In genomic region chr9:99872204-99873115, GRCm38 (mm10) we compare ENCODE assay signal across 12 mouse cellular contexts. TPM values are rescaled to one million over a fixed set of nuclear protein-coding genes. Genes with fewer than 3 reads are reported as not detected.
DNase-seq lines count a peak whose midpoint lies in the region; ATAC-seq lines count a peak whose summit lies in the region.
"Had no signal": no experiment of that assay in that cellular context is flagged by ENCODE, and none has a peak within 500 bp of the region (broad histone marks: within the 10 kb centered on the region; RNA-seq: fewer than 3 reads in every experiment).

No protein-coding gene starts in this region.

- H3K9me3 ChIP-seq in hindbrain, embryonic 13.5 days = no peaks in the 10 kb centered on the region
- H3K9me3 ChIP-seq in midbrain, embryonic 16.5 days (replicated peaks; ENCODE audit: control insufficient read depth, low read length, poor library complexity, severe bottlenecking) = no peaks in the 10 kb centered on the region

- H3K27me3 ChIP-seq in hindbrain, embryonic 13.5 days = peaks cover 97% of the 10 kb centered on the region
- H3K27me3 ChIP-seq in midbrain, embryonic 16.5 days (ENCODE audit: control insufficient read depth, insufficient read depth, low read depth, low read length) = peaks cover 25% of the 10 kb centered on the region

- H3K36me3 ChIP-seq in hindbrain, embryonic 13.5 days = no peaks in the 10 kb centered on the region
- H3K36me3 ChIP-seq in midbrain, embryonic 16.5 days (ENCODE audit: control insufficient read depth, insufficient read depth, low read length) = no peaks in the 10 kb centered on the region
- H3K36me3 ChIP-seq: G1E had no signal

- peak overlapping the region; percentile 43 for H3K4me2 ChIP-seq in hindbrain, embryonic 13.5 days
- peak overlapping the region; percentile 52 for H3K4me2 ChIP-seq in midbrain, embryonic 16.5 days (ENCODE audit: low read length)

- peak overlapping the region; percentile 30 for H3K4me3 ChIP-seq in hindbrain, embryonic 13.5 days
- H3K4me3 ChIP-seq in midbrain, embryonic 16.5 days (ENCODE audit: low read depth, low read length) = peak overlapping the region; percentile 38
- H3K4me3 ChIP-seq: left cerebral cortex, adult 2 months had no signal

- DNase-seq in R1 (ENCODE audit: low read depth, low spot score) = peak; percentile 72
- DNase-seq in embryo, embryonic 11 days = peak; percentile 70
- no peak for DNase-seq in spleen, postnatal 4 days (ENCODE audit: low spot score in 2 of 2)
- no peak for DNase-seq in kidney, postnatal 10 days
- DNase-seq: cerebellum, adult 18-20 months; lung, adult 18-20 months had no signal

- peak; percentile 18; the same call in 1 of the 2 replicates for ATAC-seq in hindbrain, embryonic 13.5 days (ENCODE audit: low FRiP score)
- no peak for ATAC-seq in midbrain, embryonic 16.5 days
- ATAC-seq in CD4-positive, CD25-positive, alpha-beta regulatory T cell, adult 4 months = no peak

- peaks cover 62% of the 10 kb centered on the region for H3K4me1 ChIP-seq in hindbrain, embryonic 13.5 days (replicated peaks)
- peaks cover 27% of the 10 kb centered on the region for H3K4me1 ChIP-seq in midbrain, embryonic 16.5 days (ENCODE audit: control insufficient read depth, insufficient read depth, low read length)

- H3K9ac ChIP-seq in hindbrain, embryonic 13.5 days = peak overlapping the region; percentile 43; the same call in 1 of the 2 replicates
- H3K9ac ChIP-seq in midbrain, embryonic 16.5 days (ENCODE audit: low read depth, low read length) = peak overlapping the region; percentile 65

- 2% methylated on average over 31 of the region's 31 CpGs for WGBS in hindbrain, embryonic 13.5 days
- WGBS in midbrain, embryonic 16.5 days = 2% methylated on average over 31 of the region's 31 CpGs

- peak overlapping the region; percentile 78 for H3K27ac ChIP-seq in hindbrain, embryonic 13.5 days
- H3K27ac ChIP-seq in midbrain, embryonic 16.5 days (ENCODE audit: low read length) = peak overlapping the region; percentile 87
- H3K27ac ChIP-seq: left cerebral cortex, adult 2 months had no signal

RNA-seq across cellular contexts. Expression of gene Sox14, which starts 3.5 kb away (rescaled TPM):
- polyA plus RNA-seq in hindbrain, embryonic 13.5 days (2015; fragmentation: Nextera tagmentation; extraction: Ambion mirVana) = 23.9 and 24.5 TPM in 2 replicates
- 60.0 and 76.6 TPM in 2 replicates for polyA plus RNA-seq in midbrain, embryonic 16.5 days (2015; fragmentation: Nextera tagmentation; extraction: Ambion mirVana)
- not detected for polyA plus RNA-seq in CD4-positive, CD25-positive, alpha-beta regulatory T cell, adult 4 months (2017; shearing (Covaris generic))
- polyA plus RNA-seq: G1E; gonadal fat pad, adult 2 months had no signal

Comparison
In these comparisons a context has a peak if more than half of its experiments do, and no peak if none do; other contexts are left out.
1. DNase-seq: peak in R1 (single experiment) and embryo, embryonic 11 days (single experiment); none in spleen, postnatal 4 days (0 of 2) and kidney, postnatal 10 days (single experiment).
2. RNA of gene Sox14, which starts 3.5 kb away (polyA plus RNA-seq): 60.0 to 76.6 TPM in midbrain, embryonic 16.5 days and 23.9 to 24.5 TPM in hindbrain, embryonic 13.5 days; not detected in CD4-positive, CD25-positive, alpha-beta regulatory T cell, adult 4 months; every median in the first group is over 10 times any median in the second.